Mouse (Mus musculus): ENCODE data around the gene Asic3.

The Asic3 gene

GRCm38 (mm10) chr5:24423129-24424003, 10.2 kb downstream of the Asic3 start, which contains the start of the genes Cdk5 and Slc4a2:
Gene Cdk5 (minus strand): TSS chr5:24423530.
Gene Slc4a2 (plus strand): TSS chr5:24423837.
- peak; percentile 99 for DNase-seq (ENCODE audit: low spot score)

- peak; percentile 37 for DNase-seq (ENCODE audit: low spot score)
These were observed 11.0 kb downstream of the Asic3 start for GRCm38 (mm10) chr5:24424004-24424781.

DNA sequence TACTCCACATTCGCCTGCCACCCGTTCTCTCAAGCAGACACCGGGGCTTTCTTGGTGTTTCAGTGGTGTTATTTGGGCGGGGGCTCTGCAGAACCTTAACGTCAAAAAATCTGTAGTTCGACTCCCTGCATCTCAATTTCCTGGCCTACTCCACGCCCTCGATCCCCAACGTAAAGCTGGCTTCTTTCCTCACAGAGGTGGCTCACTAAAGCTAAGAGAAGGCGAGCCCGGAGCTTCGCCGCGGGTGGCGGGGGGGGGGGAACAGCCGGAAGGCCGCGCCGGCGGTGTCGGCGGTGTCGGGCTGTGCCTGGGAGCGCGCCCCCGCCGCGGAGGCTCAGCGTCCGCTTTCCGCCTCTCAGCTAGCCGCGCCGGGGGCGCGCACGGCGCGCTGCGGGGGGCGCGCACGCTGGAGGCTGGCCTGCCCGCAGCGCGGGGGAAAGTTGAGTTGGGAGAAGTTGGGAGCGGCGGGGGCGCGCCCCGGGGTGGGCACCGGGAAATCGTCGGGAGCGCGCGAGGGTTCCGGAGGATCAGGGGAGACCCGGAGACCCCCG, 11.7 kb downstream of the Asic3 start:
- peak; percentile 84 for DNase-seq (ENCODE audit: low spot score)

DNA sequence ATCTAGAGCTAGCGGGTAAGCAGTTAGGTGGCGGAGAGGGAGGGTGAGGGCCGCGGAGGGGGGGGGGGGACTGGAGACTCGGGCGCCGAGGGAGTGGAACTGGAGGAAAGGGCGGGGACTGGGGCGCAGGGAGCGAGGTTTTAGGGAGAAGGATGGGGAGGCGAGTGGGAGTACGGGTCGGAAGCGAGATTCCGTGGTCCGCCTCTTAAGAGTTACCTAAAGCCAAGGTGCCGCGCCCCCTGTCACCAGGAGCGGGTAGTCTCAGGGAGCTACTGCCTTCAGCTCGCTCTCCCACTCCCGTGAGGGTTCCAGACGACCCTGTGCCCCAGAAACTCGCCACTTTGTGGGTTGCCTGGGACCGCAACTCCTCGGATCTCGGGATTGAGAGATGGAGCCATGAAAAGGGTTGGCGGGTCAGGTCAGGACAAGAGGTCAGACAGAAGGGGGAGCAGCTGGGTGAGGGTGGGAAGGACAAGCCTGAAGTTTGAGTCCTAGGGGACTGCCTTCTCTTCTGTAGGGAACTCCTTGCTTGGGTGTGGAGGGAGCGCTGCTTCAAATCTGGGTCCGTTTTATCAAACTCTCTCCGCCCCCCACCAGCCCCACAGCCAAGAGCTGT, 12.3 kb downstream of the Asic3 start:
- peak; percentile 64 for DNase-seq (ENCODE audit: low spot score)

DNA sequence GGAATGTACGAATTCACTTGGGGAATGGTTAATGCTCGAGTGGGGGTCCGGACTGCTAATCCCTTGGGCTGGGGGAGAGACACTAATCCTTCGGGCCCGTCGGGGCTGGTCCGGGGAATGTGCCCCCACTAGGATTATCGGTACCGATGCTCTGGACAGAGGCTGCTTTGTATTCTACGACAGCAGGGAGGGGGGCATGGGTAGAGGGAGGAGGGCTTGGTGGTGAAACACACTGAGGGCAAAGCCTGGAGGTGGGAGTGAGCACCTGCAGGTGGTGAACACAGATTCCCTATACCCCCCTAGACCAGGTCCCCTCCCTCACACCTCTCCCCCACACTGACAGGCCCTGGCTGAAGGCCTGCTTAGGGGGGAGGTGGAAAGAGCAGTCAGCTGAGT, 12.8 kb downstream of the Asic3 start:
- DNase-seq (ENCODE audit: low spot score), result no peak

- no peak for DNase-seq (ENCODE audit: low spot score)
These were observed 13.5 kb downstream of the Asic3 start for GRCm38 (mm10) chr5:24426556-24427284.

GRCm38 (mm10) chr5:24427285-24427633, 14.1 kb downstream of the Asic3 start:
- no peak for DNase-seq (ENCODE audit: low spot score)

DNA sequence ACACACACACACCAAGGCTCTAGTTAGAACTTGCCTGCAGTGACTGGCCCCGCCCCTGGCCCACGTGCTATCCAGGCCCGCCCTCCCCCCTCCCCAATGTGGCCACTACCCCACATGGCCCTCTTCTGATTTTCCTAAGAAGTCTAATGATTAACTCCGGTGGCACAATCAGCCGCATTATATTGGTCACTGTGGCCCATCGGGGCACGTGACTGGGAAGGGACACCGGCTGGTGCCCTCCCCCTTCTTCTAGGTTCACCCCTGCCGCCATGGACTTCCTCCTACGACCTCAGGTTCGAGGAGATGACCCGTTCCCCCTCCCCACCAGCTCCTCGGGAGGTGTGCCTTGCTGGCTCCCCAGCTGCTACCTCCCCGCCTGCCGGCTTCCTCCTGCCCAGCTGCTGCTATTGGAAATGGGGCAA, 14.8 kb downstream of the Asic3 start:
- DNase-seq (ENCODE audit: low spot score), result peak; percentile 25

GRCm38 (mm10) chr5:24428596-24428995, 15.4 kb downstream of the Asic3 start:
- DNase-seq (ENCODE audit: low spot score), result no peak

- no peak for DNase-seq (ENCODE audit: low spot score)
These were observed 20.8 kb downstream of the Asic3 start for GRCm38 (mm10) chr5:24433993-24434392.

GRCm38 (mm10) chr5:24441187-24441586, 28.0 kb downstream of the Asic3 start:
- DNase-seq (ENCODE audit: low spot score), result no peak

DNA sequence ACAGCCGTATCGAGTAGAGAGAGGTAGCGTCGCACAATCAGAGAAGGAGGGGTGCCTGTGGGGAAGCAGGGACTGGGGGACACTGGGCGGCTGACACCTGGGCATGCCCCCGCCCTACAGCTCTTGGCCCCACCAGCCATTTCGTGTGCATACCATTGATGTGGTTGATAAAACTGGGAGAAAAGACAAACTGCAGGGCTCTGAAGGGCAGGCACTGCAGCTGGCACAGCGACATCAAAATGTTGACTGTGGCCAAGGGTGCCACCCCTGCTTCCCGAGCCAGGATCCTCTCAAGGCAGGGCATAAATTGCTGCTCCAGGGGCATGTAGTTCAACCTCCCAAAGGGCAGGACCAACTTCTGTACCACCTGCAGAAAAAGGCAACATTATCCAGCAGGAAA, 28.8 kb downstream of the Asic3 start:
- DNase-seq (ENCODE audit: low spot score), result no peak

DNA sequence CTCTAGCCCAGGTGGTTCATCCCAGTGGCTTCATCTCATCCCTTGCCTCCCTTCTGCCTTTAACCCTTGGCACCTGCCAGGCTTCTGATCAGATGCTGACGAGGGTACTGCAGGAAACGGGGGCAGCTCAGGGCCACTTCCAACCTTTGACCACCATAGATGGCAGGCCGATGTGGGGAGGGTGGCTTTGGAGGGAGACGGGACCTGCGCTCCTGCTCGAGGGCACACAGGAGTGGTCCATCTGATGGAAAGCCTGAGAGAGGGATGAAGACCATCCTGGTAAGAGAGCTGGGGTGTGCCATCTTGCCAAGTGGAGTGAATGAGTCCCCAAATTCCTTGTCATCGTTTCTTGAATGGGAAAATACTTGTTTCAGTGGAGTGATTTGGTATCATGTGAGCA, 30.0 kb downstream of the Asic3 start:
- DNase-seq (ENCODE audit: low spot score), result no peak

DNA sequence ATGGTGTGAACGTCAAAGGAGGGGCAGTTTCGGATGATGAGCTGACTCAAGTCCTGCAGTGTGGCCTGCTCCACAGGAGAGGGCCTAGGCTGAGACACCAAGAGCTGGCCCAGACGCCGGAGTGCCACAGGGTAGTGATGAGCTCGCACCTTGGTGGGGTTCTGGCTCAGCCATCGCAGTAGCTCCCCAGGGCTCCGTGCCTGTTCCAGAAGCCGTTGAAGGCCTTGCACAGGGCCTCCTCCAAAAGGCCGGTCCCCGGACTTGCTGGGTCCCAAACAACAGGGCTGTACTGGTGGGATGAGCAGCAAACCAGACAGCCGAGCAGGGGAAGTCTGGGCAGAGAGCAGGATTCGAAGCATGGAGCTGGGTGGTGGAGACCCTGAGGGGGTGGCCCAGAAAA, 30.7 kb downstream of the Asic3 start:
- DNase-seq (ENCODE audit: low spot score), result no peak

DNA sequence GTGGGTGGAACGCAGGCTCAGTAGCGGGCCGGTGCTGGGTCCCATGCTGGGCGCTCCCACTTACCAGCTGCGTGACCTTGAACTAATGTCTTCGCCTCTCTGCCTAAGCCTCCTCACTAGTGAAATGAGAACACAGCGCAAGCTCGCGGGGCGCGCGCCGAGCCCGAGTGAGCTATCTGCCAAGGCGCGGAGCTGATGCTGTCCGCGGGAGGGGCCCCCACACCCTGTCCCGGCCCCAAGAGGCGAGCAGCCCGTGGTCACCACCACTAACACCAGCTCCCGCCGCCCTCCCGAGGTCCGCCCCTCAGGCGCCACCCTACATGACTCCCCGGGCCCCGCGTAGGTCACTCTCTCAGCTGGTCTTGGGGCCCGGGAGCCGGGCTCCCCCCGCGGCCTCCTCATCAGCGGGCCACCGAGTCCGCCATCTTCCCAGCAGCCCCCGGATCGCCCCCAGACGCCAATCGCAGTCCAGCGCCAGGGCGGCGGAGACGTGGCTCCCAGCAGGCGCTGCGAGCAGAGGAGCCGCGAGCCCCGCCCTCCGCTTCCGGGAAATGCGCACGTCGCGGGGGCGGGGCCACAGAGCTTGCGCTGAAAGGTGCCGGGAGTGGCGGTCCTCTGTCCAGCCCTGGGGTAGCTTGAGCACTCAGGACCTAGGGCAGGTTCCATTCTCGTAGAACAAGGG, 31.7 kb downstream of the Asic3 start, which contains the start of gene Fastk:
Fastk (minus strand) TSS at position 542 of the 682 bp plus-strand sequence.
- DNase-seq (ENCODE audit: low spot score), result peak; percentile 93

GRCm38 (mm10) chr5:24445428-24446080, 32.4 kb downstream of the Asic3 start:
- no peak for DNase-seq (ENCODE audit: low spot score)

- no peak for DNase-seq (ENCODE audit: low spot score)
These were observed 33.4 kb downstream of the Asic3 start for GRCm38 (mm10) chr5:24446630-24447029.

DNA sequence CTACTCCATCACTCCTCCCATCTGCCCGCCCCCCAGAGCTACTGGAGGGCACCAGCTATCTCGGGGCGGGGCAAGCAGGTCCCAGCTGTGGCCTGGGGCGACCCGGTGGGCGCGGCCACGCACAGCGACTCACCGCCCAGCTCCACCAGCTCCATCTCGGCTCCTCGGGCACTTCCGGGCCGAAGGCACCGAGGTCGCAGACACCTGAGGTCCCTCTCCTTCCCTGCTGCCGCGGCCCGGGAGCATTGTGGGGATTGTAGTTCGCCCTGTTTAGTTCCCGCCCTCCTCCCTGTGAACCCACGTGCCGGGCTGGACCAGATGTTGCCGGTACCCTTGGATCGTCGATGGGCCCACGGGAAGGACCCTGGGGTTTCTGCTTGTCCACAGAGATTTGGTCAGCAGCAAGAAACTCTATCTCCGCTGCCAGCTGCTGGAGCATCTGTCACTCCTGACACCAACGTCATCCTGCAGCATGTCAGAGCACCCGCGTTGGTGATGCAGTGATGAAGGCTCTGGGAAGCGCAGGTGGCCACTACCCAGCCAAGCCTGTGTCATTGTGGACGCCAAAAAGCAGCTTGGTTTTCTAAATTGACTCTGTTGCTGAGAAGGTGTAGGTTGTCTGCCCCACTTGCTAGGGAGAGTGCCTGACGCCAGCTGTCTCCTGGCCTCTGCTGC, 34.6 kb downstream of the Asic3 start, which contains the start of gene Tmub1:
Tmub1 (minus strand) TSS at position 231 of the 675 bp plus-strand sequence.
- peak; percentile 85 for DNase-seq (ENCODE audit: low spot score)

- DNase-seq (ENCODE audit: low spot score), result peak; percentile 85
These were observed 38.3 kb downstream of the Asic3 start for GRCm38 (mm10) chr5:24451264-24452029.
